Mouse (Mus musculus) T-cell, adult 2 months (primary cell): ENCODE data around the gene Snx5.
A peak's percentile ranks its signal among the peaks of the same experiment; 100 is the strongest.

Experiments
- DNase-seq: peaks from one replicate; pipeline ENCODE4 v3.0.0; 2022; ENCODE audit warnings: low spot score

The Snx5 gene

GRCm38 (mm10) chr2:144267004-144267730, 3.5 kb downstream of the Snx5 start:
- no peak for DNase-seq

- DNase-seq, result no peak
Observed at GRCm38 (mm10) chr2:144265916-144266683, 4.6 kb downstream of the Snx5 start.

- no peak for DNase-seq
Observed at GRCm38 (mm10) chr2:144265120-144265488, 5.6 kb downstream of the Snx5 start.

GRCm38 (mm10) chr2:144264398-144265119, 6.1 kb downstream of the Snx5 start:
- DNase-seq, result no peak

- DNase-seq, result no peak
Observed at GRCm38 (mm10) chr2:144262837-144263236, 7.9 kb downstream of the Snx5 start.

GRCm38 (mm10) chr2:144250111-144250510, 20.6 kb downstream of the Snx5 start:
- DNase-seq, result no peak

- no peak for DNase-seq
Observed at GRCm38 (mm10) chr2:144248613-144249376, 21.9 kb downstream of the Snx5 start.

- no peak for DNase-seq
Observed at GRCm38 (mm10) chr2:144247337-144247978, 23.2 kb downstream of the Snx5 start.

- DNase-seq, result no peak
Observed at GRCm38 (mm10) chr2:144246270-144246669, 24.4 kb downstream of the Snx5 start.

- no peak for DNase-seq
Observed at GRCm38 (mm10) chr2:144245464-144245863, 25.2 kb downstream of the Snx5 start.

- no peak for DNase-seq
Observed at GRCm38 (mm10) chr2:144240095-144240899, 30.4 kb downstream of the Snx5 start.

- DNase-seq, result no peak
Observed at GRCm38 (mm10) chr2:144239318-144239717, 31.4 kb downstream of the Snx5 start.

GRCm38 (mm10) chr2:144238341-144238740, 32.4 kb downstream of the Snx5 start:
- no peak for DNase-seq

GRCm38 (mm10) chr2:144236791-144237584, 33.7 kb downstream of the Snx5 start:
- no peak for DNase-seq

- DNase-seq, result no peak
Observed at GRCm38 (mm10) chr2:144235776-144236175, 34.9 kb downstream of the Snx5 start.

GRCm38 (mm10) chr2:144233534-144233933, 37.2 kb downstream of the Snx5 start:
- DNase-seq, result no peak

- DNase-seq, result peak; percentile 65
Observed at GRCm38 (mm10) chr2:144231115-144231514, 39.6 kb downstream of the Snx5 start.

- DNase-seq, result no peak
Observed at GRCm38 (mm10) chr2:144230498-144230897, 40.2 kb downstream of the Snx5 start.

GRCm38 (mm10) chr2:144229647-144230046, 41.1 kb downstream of the Snx5 start:
- no peak for DNase-seq
